In the genomic region with DNA sequence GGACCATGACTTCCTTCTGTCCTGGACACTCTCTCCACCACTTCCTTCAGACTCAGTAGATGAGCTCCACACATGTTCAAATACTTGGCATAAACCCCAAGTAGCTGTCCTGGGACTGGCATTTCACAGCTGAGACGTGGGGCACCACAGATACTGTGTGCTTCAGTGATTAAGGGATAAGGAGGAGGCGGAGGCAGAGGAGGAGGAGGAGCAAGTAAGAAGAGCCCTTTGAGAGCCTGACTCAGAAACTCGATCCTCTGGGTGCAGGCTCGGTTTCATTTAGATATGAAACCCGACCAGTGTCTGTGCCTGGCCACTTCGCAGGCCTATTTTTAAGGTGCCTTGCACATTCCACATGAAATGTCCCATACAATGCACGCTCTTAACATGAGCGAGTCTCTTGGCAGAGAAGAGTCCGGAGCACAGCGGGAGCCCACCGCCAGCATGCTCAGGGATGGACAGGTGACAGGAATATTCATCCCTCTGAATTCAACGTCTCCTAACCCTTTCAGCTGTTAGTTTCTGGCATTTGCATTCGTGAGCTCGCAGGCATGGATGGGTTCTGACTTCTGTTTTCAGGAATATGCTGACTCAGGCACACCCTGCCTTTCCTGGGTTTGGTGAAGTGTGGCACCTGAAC, we compare ENCODE assay signal across 8 mouse cellular contexts.
DNase-seq lines count a peak whose midpoint lies in the region; ATAC-seq and TF ChIP-seq lines count a peak whose summit lies in the region.

No protein-coding gene starts in this region.

- no peak for TF ChIP-seq CTCF in hindbrain, postnatal 0 days (IDR thresholded peaks at IDR 0.05; ENCODE audit: low read depth)
- TF ChIP-seq CTCF in lung, embryonic 14.5 days (IDR thresholded peaks at IDR 0.05; ENCODE audit: low read depth): no peak

- H3K4me2 ChIP-seq in hindbrain, postnatal 0 days (ENCODE audit: low read depth, low read length): no peak overlapping the region
- no peak overlapping the region for H3K4me2 ChIP-seq in hindbrain, embryonic 11.5 days (replicated peaks; ENCODE audit: low read depth, low read length)
- H3K4me2 ChIP-seq in lung, embryonic 14.5 days: no peak overlapping the region

- no peaks in the 10 kb centered on the region for H3K9me3 ChIP-seq in hindbrain, postnatal 0 days (ENCODE audit: low read length)
- H3K9me3 ChIP-seq in hindbrain, embryonic 11.5 days (ENCODE audit: control insufficient read depth, low read length): no peaks in the 10 kb centered on the region
- no peaks in the 10 kb centered on the region for H3K9me3 ChIP-seq in lung, embryonic 14.5 days (ENCODE audit: low read depth, low read length)

- 51% methylated on average over 14 of the region's 14 CpGs for WGBS in hindbrain, postnatal 0 days
- WGBS in hindbrain, embryonic 11.5 days: 70% methylated on average over 14 of the region's 14 CpGs
- 42% methylated on average over 14 of the region's 14 CpGs for WGBS in lung, embryonic 14.5 days

- no peak overlapping the region for H3K27ac ChIP-seq in hindbrain, postnatal 0 days
- H3K27ac ChIP-seq in hindbrain, embryonic 11.5 days (ENCODE audit: low read depth, low read length): no peak overlapping the region
- no peak overlapping the region for H3K27ac ChIP-seq in lung, embryonic 14.5 days (ENCODE audit: low read depth)

- no peak overlapping the region for H3K9ac ChIP-seq in hindbrain, postnatal 0 days (replicated peaks; ENCODE audit: low read length)
- H3K9ac ChIP-seq in hindbrain, embryonic 11.5 days (ENCODE audit: low read depth, low read length): no peak overlapping the region
- H3K9ac ChIP-seq in lung, embryonic 14.5 days: no peak overlapping the region

- H3K36me3 ChIP-seq in hindbrain, postnatal 0 days (ENCODE audit: insufficient read depth, low read length): peaks cover 12% of the 10 kb centered on the region; the same call in 1 of the 2 replicates
- H3K36me3 ChIP-seq in hindbrain, embryonic 11.5 days (ENCODE audit: control insufficient read depth, insufficient read depth, low read length): peaks cover 6% of the 10 kb centered on the region
- 0 out of 2 replicates have a peak, but pooled peaks cover 5% of the 10 kb centered on the region for H3K36me3 ChIP-seq in lung, embryonic 14.5 days (ENCODE audit: insufficient read depth)

- peak; percentile 23 for DNase-seq in hindbrain, postnatal 0 days (ENCODE audit: low spot score)
- no peak for DNase-seq in hindbrain, embryonic 11.5 days (ENCODE audit: low spot score)
- peak; percentile 79 for DNase-seq in ZHBTc4 (ENCODE audit: low read depth, low spot score)
- DNase-seq in cerebellum, adult 9-11 months: peak; percentile 80
- peak; percentile 55 for DNase-seq in lung, embryonic 14.5 days
- no peak for DNase-seq in urinary bladder, postnatal 25 days (ENCODE audit: low spot score)
- no peak for DNase-seq in urinary bladder, postnatal 4 days (ENCODE audit: low spot score in 2 of 2)
- no peak for DNase-seq in right cerebral cortex, postnatal 14 days

- ATAC-seq in hindbrain, postnatal 0 days: peak; percentile 31; the same call in 1 of the 2 replicates
- ATAC-seq in hindbrain, embryonic 11.5 days (ENCODE audit: low FRiP score): no peak
- peak; percentile 64 for ATAC-seq in lung, embryonic 14.5 days (ENCODE audit: insufficient read depth)

- H3K4me3 ChIP-seq in hindbrain, postnatal 0 days (ENCODE audit: low read length): no peak overlapping the region
- H3K4me3 ChIP-seq in hindbrain, embryonic 11.5 days (ENCODE audit: low read depth, low read length): no peak overlapping the region
- H3K4me3 ChIP-seq in lung, embryonic 14.5 days (ENCODE audit: low read depth, low read length): no peak overlapping the region

- H3K4me1 ChIP-seq in hindbrain, postnatal 0 days (ENCODE audit: insufficient read depth, low read length): no peaks in the 10 kb centered on the region
- H3K4me1 ChIP-seq in hindbrain, embryonic 11.5 days (replicated peaks; ENCODE audit: control insufficient read depth, insufficient read depth, low read length): no peaks in the 10 kb centered on the region
- peaks cover 9% of the 10 kb centered on the region; the same call in 1 of the 2 replicates for H3K4me1 ChIP-seq in lung, embryonic 14.5 days (ENCODE audit: insufficient read depth)

- no peaks in the 10 kb centered on the region for H3K27me3 ChIP-seq in hindbrain, postnatal 0 days (ENCODE audit: insufficient read depth, low read length)
- no peaks in the 10 kb centered on the region for H3K27me3 ChIP-seq in hindbrain, embryonic 11.5 days (ENCODE audit: control insufficient read depth, insufficient read depth, low read length)
- no peaks in the 10 kb centered on the region for H3K27me3 ChIP-seq in lung, embryonic 14.5 days (ENCODE audit: insufficient read depth, low read length)

Comparison
In these comparisons a context has a peak if more than half of its experiments do, and no peak if none do; other contexts are left out.
1. DNase-seq: peak in hindbrain, postnatal 0 days (single experiment), ZHBTc4 (single experiment), cerebellum, adult 9-11 months (single experiment) and lung, embryonic 14.5 days (single experiment); none in hindbrain, embryonic 11.5 days (single experiment), urinary bladder, postnatal 25 days (single experiment), urinary bladder, postnatal 4 days (0 of 2) and right cerebral cortex, postnatal 14 days (single experiment).